Mouse (Mus musculus) forebrain, embryonic 14.5 days (tissue): ENCODE data around the gene Pi4kb. TPM values are rescaled to one million over a fixed set of nuclear protein-coding genes. Genes with fewer than 3 reads are reported as not detected.

Experiments used
- ATAC-seq: fragments of 200-750 bp; cut with Nextera tagmentation; 2 replicates; pipeline ENCODE4 v1.8.0; 2017; ENCODE audit warnings: mild to moderate bottlenecking, moderate library complexity
- DNase-seq: peaks from one replicate; pipeline ENCODE4 v3.0.0-alpha.2; 2015; ENCODE audit warnings: low spot score
- H3K27ac ChIP-seq: fragments of 300-500 bp; sonication (generic); 2 replicates; pipeline ENCODE4 v1.5.1; 2014; ENCODE audit warnings: low read depth, mild to moderate bottlenecking, control low read depth, low read length, moderate library complexity
- H3K27me3 ChIP-seq: fragments of 300-500 bp; sonication (generic); replicated peaks from 2 replicates; pipeline ENCODE4 v1.6.1; 2014; ENCODE audit warnings: low read length, control low read depth, mixed read lengths; ENCODE audit not compliant: control insufficient read depth, insufficient read depth
- H3K36me3 ChIP-seq: fragments of 300-500 bp; sonication (generic); 2 replicates; pipeline ENCODE4 v1.6.1; 2014; ENCODE audit warnings: low read length, control low read depth; ENCODE audit not compliant: control insufficient read depth, insufficient read depth
- H3K4me1 ChIP-seq: fragments of 300-500 bp; sonication (generic); 2 replicates; pipeline ENCODE4 v1.6.1; 2014; ENCODE audit warnings: antibody characterized with exemption, low read length, control low read depth; ENCODE audit not compliant: control insufficient read depth, insufficient read depth
- H3K4me2 ChIP-seq: fragments of 300-500 bp; sonication (generic); 2 replicates; pipeline ENCODE4 v1.6.1; 2014; ENCODE audit warnings: mild to moderate bottlenecking, control low read depth, low read length
- H3K4me3 ChIP-seq: fragments of 300-500 bp; sonication (generic); 2 replicates; pipeline ENCODE4 v1.5.1; 2014; ENCODE audit warnings: low read depth, low read length, control low read depth
- H3K9ac ChIP-seq: fragments of 300-500 bp; sonication (generic); 2 replicates; pipeline ENCODE4 v1.6.1; 2014; ENCODE audit warnings: mild to moderate bottlenecking, low read length, control low read depth, moderate library complexity
- H3K9me3 ChIP-seq: fragments of 300-500 bp; sonication (generic); replicated peaks from 2 replicates; pipeline ENCODE4 v1.6.1; 2016; ENCODE audit warnings: low read length, control low read depth, mixed read lengths; ENCODE audit not compliant: control insufficient read depth
- WGBS: fragments of 180-500 bp; shearing (Covaris S2); extraction: QIAGEN DNeasy Blood & Tissue Kit; methylation state at CpG from one replicate; pipeline ENCODE4 v1.1.7; 2014; 5-methylcytosine and 5-hydroxymethylcytosine counted together
- microRNA-seq: library from miRNA; unstranded; fragments of <30 nt; microRNA quantifications from one replicate; pipeline ENCODE4, GENCODE M21; 2016
- polyA plus RNA-seq: library from polyadenylated mRNA; unstranded; fragments of >200 nt; fragmentation: Nextera tagmentation; extraction: Ambion mirVana; gene quantifications from 2 replicates; pipeline ENCODE4 v1.2.1, GENCODE M21; 2014

Gene Pi4kb
- polyA plus RNA-seq, 1 experiment from 2014 or later: 28.8 TPM

DNA sequence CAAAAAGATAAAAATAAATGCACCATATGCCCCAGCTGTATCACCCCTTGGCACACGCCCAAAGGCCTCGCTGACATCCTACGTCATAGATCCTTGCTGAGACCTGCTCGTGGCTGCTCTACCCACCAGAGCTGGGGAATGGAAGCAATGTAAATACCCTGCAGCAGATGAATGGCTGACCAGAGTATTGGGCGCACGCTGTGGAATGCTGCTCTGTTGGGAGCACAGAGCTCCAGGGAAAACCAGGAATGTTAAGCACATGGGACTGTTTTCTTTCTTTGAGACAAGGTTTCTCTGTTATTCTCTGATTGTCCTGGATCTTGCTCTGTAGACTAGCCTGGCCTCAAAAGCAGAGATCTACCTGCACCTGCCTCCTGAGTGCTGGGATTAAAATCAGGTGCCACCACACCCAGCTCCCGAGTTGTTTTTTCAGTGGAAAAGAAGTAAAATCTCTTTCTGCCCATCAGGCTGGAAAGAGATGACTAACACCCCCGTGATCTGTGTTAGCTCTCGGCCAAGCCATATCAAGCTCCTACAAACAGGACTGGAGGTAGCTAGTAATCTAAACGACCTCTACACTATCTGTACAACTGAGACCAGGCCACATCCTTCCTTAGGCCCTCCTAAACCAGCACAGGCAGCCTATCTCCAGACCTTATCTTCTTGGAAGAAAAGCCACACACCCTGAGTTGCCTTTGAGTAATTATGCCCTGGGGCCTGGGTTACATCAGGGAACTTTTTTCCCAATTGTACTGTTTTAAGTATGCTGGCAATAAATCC lies 80.1 kb downstream of the Pi4kb start:
- no peak for ATAC-seq
- 48% methylated on average over 10 of the region's 10 CpGs for WGBS

GRCm38 (mm10) chr3:95056275-95056674 lies 81.7 kb downstream of the Pi4kb start:
- H3K27ac ChIP-seq: no peak overlapping the region

More for the DNA sequence above, 80.1 kb downstream of the Pi4kb start:
- no peak overlapping the region for H3K9ac ChIP-seq
- peaks cover 22% of the 10 kb centered on the region for H3K36me3 ChIP-seq
- no peak overlapping the region for H3K27ac ChIP-seq
- H3K4me1 ChIP-seq: no peaks in the 10 kb centered on the region
- DNase-seq: peak; percentile 34
- no peak overlapping the region for H3K4me3 ChIP-seq
- no peak overlapping the region for H3K4me2 ChIP-seq
- H3K9me3 ChIP-seq: no peaks in the 10 kb centered on the region
- H3K27me3 ChIP-seq: no peaks in the 10 kb centered on the region

More at GRCm38 (mm10) chr3:95056275-95056674, 81.7 kb downstream of the Pi4kb start:
- no peaks in the 10 kb centered on the region for H3K27me3 ChIP-seq
- DNase-seq: peak; percentile 27
- H3K9ac ChIP-seq: no peak overlapping the region
- no peak for ATAC-seq
- no peaks in the 10 kb centered on the region for H3K9me3 ChIP-seq
- H3K4me2 ChIP-seq: no peak overlapping the region
- peaks cover 38% of the 10 kb centered on the region for H3K36me3 ChIP-seq
- no peak overlapping the region for H3K4me3 ChIP-seq
- H3K4me1 ChIP-seq: no peaks in the 10 kb centered on the region
- 91% methylated on average over 7 of the region's 7 CpGs for WGBS

Small RNA genes within 50 kb of the gene (microRNA-seq; reads per million reads assigned to microRNA genes)
- 0.79 reads per million for gene Mir7013

Other genes starting within 250 kb of the Pi4kb start
- 1.9 and 2.9 TPM in 2 replicates for gene Cgn, start 188.2 kb upstream of the Pi4kb start, polyA plus RNA-seq
- 22.0 and 23.4 TPM in 2 replicates for gene Pogz, start 137.2 kb upstream of the Pi4kb start, polyA plus RNA-seq
- 438 and 518 TPM in 2 replicates for gene Psmb4, start 87.8 kb upstream of the Pi4kb start, polyA plus RNA-seq
- 10.0 TPM in 2 replicates for gene Selenbp1, start 41.7 kb upstream of the Pi4kb start, polyA plus RNA-seq
- 5.6 and 5.9 TPM in 2 replicates for gene Rfx5, start 20.7 kb upstream of the Pi4kb start, polyA plus RNA-seq
- gene Zfp687, start 40.7 kb downstream of the Pi4kb start, polyA plus RNA-seq: 16.4 and 21.8 TPM in 2 replicates
- gene Psmd4, start 67.9 kb downstream of the Pi4kb start, polyA plus RNA-seq: 293 and 334 TPM in 2 replicates
- gene Pip5k1a, start 132.2 kb downstream of the Pi4kb start, polyA plus RNA-seq: 14.2 and 16.4 TPM in 2 replicates
- gene Vps72, start 136.3 kb downstream of the Pi4kb start, polyA plus RNA-seq: 225 and 235 TPM in 2 replicates
- gene Tmod4, start 149.7 kb downstream of the Pi4kb start, polyA plus RNA-seq: 0.55 and 0.83 TPM in 2 replicates
- 99.6 and 107 TPM in 2 replicates for gene Scnm1, start 159.3 kb downstream of the Pi4kb start, polyA plus RNA-seq
- gene Lysmd1, start 159.4 kb downstream of the Pi4kb start, polyA plus RNA-seq: 31.4 and 31.8 TPM in 2 replicates
- 2.6 and 2.9 TPM in 2 replicates for gene Tnfaip8l2, start 167.6 kb downstream of the Pi4kb start, polyA plus RNA-seq
- gene Sema6c, start 185.7 kb downstream of the Pi4kb start, polyA plus RNA-seq: 22.8 and 25.2 TPM in 2 replicates
- gene Gabpb2, start 243.2 kb downstream of the Pi4kb start, polyA plus RNA-seq: 4.0 and 4.3 TPM in 2 replicates